Mouse (Mus musculus) WW6 (cell line): ENCODE measurements around the gene Tmem56.

Experiments used
- DNase-seq: peaks from one replicate; pipeline ENCODE4 v3.0.0-alpha.2; 2013; ENCODE audit warnings: low read depth, low spot score

Tmem56 gene

DNA sequence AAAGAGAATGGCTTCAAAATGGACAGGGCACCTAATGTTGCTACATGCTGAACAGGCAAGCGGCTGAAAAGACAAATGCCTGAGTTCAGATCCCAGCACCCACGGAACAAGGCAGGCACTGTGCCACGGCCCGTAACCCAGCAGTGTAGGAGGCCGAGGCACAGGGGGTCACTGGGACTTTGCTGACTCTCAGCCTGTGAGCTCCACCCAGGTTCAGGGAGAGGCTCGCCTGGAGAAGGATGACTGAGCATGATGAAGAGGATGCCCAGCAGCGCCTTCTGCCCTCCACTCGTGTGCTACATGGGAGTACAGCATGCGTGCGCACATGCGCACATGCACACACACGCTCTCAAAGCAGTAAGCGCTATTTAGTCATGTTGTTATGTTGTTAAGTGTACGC is 3.2 kb downstream of the Tmem56 start:
- no peak for DNase-seq

DNA sequence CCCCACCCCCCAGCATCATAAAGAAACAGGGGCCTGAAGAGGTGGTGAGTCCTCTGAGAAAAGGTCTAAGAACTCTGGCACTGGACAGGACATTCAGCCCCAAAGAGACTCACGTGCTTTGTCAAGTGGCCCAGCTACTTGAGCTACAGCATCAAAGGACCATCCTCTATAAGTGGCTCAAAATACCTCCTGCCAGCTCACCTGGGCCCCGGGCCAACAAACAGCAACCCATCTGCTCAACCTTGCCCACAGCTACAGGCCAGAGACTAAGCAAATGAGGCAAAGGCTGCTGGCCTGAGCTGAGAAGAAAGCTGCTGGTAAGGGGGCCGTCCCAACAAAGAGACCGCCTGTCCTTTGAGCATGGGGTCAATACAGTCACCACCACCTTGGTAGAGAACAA is 5.3 kb downstream of the Tmem56 start:
- no peak for DNase-seq

DNA sequence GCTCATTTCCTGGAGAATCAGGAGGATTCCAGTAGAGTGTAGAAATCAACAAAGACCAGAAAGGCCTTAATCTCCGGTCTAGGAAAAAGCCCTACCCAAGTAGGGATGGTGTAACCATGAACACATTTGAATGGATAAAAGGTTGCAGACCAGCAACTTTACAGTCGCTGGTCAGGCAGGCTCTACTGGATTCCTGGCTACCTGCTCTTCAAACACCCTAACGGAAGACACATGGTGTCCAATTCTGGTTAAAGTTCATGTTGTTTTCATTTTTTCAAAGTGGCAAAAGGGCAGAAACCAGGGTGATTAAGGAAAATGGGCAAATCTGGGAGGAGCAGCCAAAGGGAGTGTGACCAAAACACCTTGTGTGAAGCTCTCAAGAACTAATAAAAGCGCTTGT is 5.9 kb downstream of the Tmem56 start:
- DNase-seq: no peak

DNA sequence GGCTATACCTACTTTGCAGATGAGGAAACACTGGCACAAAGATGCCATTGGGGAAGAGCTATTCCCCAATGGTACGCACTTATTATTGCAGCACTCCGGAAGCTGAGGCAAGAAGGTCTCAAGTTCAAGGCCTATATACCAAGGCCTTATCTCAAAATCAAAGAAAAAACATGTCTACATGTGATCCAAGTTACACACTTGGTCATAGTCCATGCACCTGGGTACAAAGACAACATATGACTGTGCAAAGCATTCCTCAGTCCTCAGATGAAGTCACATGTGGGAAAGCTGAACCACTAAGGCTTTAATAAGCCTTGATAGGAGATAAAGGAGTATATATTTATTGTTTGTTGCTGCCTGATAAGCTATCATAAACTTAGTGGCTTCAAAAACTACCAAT is 8.9 kb downstream of the Tmem56 start:
- DNase-seq: no peak

DNA sequence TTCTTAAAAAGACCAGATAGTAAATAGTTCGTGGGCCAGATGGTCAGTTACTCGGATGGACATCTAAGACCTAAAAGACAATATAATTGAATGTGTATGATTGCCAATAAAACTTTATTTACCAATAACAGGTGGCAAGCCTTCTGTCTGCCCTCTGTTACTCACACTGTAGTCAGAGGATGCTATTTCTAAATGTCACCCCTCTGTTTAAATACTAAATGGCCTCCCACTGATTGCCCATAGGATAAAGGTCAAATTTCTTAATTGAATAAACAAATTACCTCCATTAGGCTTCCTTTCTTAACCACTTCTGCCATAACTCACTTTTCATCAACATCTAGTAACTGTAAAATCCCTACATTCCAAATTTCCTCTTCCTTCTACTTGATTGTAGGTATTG is 10.3 kb downstream of the Tmem56 start:
- DNase-seq: no peak

DNA sequence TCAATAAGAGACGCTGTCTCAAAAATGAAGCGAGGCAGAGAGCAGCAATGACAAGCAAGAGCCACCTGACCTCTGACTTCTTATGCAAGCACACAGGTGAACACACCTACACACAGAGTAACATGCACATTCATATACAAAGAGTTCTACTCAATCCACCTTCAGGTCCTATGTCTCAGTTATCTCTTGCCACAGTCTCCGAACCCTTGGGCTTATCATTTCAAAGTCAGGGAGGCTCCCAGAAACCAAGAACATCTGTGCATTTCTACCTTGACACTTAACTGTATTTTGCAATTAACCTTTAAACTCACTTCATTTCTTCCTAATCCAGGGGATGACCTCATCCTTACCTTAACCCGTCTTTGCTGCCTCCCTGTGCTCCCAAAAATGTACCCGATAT is 15.6 kb downstream of the Tmem56 start:
- no peak for DNase-seq

DNA sequence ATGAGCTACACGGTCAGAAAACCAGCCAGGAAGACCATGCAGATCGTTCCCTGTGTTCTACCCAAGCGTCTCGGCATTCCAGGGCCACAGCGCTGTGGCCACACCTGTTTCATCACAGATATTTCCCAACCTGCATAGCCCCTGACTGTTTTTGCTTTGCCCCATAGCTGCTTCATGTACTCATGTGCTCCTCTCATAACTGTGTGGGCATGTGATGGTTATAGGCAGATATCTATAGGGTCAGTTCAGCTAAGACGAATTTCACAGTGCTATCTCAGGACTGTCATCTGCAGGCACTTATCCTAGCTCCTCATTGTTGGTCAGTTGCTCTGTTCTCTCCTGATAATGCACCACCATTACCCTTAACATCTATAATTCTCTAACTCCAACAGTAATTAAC is 18.7 kb downstream of the Tmem56 start:
- no peak for DNase-seq

DNA sequence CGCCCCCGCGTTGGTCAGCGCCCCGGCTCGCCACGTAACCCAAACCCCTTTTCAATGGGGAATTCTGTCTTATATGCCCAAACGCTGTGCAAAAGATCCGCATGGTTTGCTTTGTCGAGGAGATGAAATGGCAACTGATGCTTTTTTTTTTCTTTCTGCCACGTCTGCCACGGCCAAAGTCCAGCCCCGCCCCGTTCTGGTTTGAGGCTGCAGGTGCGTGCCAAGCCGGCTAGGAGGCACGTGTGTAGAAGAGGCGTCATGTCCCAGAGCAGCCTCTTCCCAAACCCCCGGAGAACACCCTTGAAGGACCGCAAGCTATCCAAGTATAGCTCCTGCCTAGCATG is 19.7 kb downstream of the Tmem56 start:
- no peak for DNase-seq

DNA sequence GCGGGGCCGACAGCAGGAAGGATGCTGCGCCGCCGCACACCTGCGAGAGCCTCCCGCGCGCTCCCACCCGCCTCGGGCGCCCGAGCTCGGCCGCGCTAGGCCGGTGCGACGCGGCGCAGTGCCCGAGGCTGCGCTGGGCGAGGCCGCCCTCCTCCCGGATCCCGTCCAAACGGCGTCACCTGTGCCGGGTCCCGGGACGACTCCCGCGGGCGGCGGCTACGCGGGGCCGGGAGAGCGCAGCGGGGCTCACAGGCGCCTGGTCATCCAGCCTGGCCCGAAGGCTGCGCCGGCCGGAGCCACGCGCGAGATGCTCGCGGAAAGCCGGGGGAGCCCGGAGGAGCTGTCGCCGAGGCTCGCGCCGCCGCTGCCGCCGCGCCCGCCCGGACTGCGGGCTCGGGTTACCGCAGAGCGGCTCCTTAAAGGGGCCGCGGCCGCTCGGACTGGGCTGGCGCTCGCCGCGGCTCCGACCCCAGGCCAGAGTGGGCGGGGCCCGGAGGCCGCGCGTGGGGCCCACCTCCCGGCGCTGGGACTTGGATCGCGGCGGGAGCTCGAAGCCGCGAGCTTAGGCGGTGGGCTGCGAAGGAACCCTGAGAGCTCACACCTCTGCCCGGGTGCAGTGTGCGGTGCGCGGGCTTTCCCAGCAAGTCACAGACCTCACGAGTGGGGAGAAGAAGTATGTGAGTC is 20.2 kb downstream of the Tmem56 start:
- DNase-seq: no peak

DNA sequence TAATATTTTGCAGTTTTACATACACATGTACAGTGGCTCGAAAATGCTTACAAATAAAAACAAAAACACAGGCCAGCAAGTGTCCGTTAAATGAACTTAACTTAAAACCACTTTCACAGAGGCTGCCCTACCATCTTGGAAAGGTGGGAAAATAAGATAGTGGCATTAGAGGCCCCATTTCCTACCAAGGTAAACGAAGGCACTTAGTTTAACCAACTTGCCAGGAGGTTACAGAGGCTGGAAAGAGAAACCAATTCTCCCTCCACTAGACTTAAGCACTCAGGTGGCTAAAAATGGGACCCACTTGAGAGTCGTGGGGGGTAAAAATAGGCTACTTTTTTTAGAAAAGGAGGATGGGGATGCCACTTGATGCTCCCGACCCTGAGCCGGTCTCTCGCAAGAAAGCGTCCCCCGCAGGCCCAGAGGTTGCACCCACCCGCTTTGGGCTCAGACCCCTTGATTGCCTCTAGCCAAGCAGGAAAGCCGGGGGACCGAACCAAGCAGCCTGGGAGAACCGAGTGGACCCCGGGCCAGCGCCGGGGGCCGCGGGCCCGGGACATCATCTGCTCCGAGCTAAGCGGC is 20.9 kb downstream of the Tmem56 start:
- DNase-seq: no peak

DNA sequence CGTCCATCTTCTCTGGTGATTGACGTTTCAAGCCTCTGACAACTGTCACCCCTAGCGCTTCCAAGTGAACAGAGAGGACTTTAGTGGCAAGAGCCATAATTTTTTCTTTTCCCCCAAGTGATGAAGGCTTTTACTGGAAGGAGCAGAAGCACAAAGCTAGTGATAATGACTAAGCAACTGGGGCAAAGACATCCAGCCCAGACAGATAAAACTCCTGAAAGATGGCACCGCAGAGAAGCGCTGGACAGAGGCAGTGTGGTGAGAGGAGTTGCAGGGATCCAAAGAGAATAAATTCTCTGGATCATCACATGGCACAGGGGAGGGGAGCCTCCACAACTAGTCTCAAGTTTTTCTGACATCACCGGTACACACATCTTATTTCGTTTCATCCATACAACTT is 21.6 kb downstream of the Tmem56 start:
- no peak for DNase-seq

DNA sequence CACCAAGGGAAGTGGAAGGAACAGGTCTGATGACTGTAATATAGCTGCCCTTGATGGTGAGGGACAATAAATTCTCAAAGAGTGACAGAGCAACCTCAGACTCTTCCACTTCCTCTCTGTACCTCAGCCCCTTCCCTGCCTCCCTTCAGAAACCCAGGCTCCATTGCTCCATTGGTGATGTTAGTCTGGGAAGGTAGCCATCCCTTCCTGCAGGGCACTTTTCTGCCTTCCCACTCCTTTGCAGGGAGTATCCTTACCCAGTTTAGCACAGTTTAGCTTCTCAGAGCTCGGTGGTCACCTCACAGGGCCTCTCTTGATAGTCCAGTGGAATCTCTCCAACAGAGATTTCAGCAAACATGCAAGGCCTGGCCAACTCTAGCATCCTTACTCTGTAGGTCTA is 22.1 kb downstream of the Tmem56 start:
- no peak for DNase-seq

DNA sequence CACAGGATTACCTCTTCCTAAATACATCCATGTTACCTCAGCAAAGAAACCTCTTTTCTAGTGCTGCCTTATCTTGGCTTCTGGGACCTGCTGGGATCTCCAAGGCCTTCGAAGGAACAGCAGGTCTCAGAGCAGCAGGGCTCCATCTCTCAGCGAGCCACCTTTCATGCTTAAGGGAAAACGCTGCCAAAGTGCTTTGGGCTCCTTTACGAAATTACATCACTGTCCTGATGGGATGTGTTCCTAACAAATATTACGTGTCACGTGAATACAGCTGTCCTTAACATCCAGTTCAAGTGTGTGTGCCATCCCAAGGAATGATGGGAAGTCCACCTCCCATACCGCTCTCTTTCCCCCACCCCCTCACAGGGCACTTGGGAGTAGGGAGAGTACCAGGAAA is 22.9 kb downstream of the Tmem56 start:
- no peak for DNase-seq

DNA sequence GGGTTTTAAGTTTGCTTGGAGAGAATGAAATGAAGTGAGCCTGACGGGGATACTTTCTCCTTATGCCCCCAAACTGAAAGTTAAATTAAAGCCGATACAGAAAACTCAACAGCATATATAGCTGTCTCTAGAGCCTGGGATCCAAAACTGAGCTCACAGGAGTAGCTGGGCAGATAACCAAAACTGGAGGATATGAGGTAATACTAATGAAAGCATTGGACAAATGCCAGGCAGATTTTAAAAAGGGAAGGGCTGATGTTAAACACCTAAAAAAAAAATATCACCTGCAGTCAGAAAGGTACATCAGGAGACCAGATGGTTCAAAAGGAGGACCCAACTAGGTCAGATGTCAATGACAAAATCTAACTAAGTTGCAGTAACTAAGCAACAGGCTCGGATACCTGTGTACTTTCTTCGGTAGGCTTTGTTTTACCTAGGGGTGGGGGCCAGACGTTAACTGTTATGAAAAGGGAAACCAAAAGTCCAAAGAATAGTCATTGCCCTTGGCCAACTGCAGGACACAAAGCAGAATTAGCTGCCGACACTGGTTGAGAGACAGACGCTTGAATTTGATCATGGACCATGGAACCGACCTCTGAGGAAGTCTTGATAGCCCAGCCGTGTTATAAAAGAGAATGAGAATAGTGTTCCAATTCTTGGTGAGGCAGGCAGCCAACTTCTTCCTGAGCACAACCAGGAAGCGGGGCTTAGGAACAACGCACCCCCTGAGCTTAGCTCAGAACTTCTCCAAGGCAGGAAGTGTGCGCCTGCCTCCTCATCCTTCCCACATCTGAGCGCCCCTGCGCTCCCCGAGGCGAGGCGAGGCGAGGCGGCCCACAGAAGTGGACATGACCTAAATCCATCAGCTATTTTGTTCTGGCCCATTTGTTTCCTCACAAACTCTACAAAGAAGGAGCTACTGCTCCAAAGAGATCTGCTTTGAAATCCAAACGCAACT is 24.1 kb downstream of the Tmem56 start:
- no peak for DNase-seq

DNA sequence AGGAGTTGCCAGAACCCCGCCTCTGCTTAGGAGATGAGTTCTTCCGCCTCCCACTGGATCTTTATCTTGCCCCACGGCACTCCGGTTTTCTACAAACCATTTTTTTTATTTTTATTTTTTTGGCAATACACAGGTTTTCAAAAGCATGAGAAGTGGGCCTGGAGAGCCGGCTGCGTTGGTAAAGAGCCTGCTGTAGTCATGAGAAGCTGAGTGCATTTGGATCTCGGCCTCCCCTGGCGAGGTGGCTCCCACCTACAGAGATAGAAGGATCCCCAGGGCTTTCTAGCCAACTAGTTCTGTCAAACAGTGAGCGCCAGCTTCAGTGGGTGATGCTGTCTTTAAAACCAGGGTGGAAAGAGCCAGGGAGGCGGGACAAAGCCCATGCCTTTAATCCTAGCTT is 25.5 kb downstream of the Tmem56 start:
- DNase-seq: no peak

DNA sequence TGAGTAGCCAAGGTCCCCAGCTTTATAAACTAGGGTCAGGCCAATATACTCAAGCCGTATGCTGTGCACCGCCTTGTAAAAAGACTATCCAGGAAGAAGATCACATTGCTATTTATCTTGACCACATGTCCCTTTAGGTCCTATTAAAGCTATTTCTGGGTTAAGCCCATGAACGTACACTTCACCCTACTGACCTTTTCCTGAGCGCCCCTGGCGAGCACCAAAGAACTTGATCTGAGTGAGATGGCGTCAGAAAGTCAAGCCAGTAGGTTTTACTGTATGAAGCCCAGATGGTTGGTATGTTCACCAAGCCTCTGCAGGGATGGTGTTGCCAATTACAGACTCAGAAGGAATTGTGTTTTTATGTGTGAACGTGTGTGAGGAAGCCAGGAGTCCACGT is 26.8 kb downstream of the Tmem56 start:
- DNase-seq: no peak

DNA sequence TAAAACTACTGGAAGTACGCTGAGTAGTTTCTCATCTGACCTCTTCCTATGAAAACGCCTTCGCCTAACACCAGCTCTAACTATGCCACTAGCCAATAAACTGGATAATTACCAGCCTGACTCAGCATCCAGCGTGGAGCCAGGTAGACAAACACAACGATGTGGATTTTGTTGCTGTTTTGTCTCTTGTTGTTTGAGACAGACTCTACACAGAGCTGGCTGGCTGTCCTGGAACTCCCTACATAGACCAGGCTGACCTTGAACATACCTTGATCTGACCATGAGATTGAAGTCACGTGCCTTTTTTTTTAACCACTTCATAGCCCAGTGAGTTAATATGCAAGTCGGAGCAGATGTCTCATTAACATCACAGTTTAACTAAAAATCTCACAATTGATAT is 27.4 kb downstream of the Tmem56 start:
- DNase-seq: no peak

DNA sequence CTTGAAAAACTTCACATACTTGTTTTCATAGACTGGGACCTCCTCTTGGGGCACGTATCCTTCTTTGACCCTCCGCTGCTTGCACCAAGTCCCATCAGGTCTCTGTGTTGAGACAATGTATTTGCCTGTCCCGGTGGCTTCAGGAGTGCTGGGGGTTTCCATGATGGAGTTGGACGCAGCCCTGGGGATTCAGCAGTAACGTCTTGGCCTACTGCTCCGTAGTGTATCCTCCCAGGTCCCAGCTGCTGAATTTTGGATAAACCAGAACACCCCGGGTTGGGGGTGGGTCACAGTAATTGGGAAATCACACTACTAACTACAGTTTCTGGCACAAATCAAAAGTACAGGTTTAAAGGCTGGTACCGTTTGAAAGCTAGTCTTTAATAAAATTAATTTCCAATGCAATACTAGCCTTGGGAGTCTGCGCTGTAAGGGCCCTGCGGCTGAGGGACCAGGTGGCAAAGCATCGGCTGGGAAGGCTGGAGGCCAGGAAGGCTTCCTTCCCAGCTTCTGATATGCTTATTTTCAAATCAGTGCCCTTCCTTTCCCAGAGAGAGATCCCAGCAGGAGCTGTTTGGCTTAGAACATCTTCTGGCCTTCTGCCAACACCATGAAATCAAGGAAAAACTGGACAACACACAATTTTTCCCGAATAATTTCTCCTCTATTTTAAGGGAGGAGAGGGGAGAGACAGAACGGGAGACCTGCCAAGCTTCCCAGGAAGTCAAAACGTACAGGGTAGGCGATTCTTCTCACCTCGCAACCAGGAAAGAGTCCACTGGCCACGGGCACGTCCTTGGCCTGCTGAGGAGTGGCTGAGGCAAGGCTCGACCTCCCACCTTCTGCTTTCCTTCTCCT is 32.1 kb downstream of the Tmem56 start:
- DNase-seq: no peak

DNA sequence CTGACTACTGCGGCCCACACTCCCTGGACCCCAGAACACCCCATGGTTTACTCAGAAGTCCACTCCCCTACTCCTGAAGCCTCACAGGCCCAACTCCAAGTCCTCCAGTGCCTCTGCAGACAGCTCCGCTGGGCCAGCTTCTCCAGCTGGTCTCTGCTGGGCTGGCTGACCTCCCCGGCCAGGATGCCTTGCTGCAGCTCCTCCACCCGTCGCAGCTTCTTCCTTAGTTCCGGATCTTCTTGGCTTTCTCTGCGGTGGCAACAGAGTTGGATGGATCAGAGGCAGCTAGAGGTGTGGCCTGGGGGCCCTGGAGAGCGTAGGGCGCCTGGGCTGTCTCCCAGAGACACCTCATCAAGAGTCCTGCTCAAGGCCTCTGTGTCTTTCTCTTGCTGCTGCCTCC is 32.9 kb downstream of the Tmem56 start:
- DNase-seq: no peak

DNA sequence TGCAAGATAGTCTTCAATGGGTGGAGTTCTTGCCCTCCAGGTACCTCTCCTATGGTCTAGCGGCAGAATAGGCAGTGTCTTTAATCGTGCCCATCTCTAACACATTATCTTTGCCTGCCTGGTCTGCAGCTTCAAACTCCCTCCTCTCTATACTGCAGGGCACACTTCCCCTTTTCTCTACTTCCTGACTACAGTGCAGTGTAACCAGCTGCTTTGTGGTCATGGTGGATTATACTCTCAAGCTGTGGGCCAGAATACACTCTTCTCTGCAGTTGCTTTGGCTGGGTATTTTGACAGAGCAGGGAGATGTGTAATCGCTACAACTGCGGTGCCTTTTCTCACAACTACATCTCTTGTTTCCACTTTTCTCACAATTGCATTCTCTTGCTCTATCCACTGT is 40.0 kb downstream of the Tmem56 start:
- DNase-seq: no peak

DNA sequence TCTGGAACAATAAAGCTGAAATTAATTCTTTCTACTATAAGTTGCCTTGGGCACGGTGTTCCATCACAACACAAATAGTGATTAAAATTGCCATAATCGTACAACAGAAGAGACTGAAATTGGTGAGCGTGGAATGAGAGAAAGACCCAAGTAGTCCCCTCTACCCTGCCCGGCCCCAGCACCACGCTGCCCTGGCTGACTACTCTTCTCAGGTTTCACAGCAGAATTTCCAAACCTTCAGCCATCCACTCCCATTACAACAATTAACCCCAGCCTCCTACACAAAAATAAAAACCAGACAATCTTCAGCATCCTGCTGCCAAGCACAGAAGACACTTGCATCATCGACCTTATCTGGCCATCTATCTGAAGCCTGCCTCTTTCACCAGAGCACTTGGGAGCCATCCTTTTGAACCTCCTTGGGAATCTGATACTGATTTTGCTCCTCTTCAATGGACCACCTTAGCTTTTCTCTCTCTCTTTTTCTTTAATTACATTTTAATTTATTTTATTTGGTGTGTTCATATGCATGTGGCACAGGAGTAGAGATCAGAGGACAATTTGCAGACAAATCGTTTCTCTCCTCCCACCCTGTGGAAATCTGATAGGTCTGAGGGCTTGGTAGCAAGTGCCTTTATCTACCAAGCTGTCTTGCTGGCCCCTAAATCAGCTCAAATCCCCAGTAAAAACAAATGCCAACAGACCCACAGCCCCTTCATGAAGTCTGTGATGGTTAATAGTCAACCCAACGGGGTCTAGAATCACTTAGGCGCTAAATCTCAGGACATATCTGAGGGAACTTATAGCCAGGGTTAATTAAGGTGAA is 40.6 kb downstream of the Tmem56 start:
- no peak for DNase-seq
